Mouse (Mus musculus): ENCODE measurements around the gene Atp2a3. TPM values are rescaled to one million over a fixed set of nuclear protein-coding genes. Genes with fewer than 3 reads are reported as not detected.
A peak's percentile ranks its signal among the peaks of the same experiment; 100 is the strongest.

Atp2a3 gene
- polyA plus RNA-seq, 1 experiment from 2014 or later = 3.8 TPM

- H3K9ac ChIP-seq = no peak overlapping the region
- H3K4me2 ChIP-seq = no peak overlapping the region
- H3K27me3 ChIP-seq = no peaks in the 10 kb centered on the region
- H3K4me1 ChIP-seq (replicated peaks) = peaks cover 35% of the 10 kb centered on the region
- H3K9me3 ChIP-seq (replicated peaks) = no peaks in the 10 kb centered on the region
- no peak overlapping the region for H3K27ac ChIP-seq
- H3K4me3 ChIP-seq = no peak overlapping the region
- ATAC-seq (replicated peaks; ENCODE audit: insufficient number of reproducible peaks, insufficient read depth, low FRiP score, low read depth) = no peak
- no peaks in the 10 kb centered on the region for H3K36me3 ChIP-seq
- 60% methylated on average over 5 of the region's 5 CpGs for WGBS
Observed at GRCm38 (mm10) chr11:72987234-72987633, 26.3 kb downstream of the Atp2a3 start.

GRCm38 (mm10) chr11:72987807-72988206 is 26.8 kb downstream of the Atp2a3 start:
- Histone ChIP-seq H3K4me1 (replicated peaks) (peaks cover 36% of the 10 kb centered on the region), H3K27me3 (no peaks in the 10 kb centered on the region), H3K4me3 (no peak overlapping the region), H3K9ac (no peak overlapping the region), H3K27ac (no peak overlapping the region), H3K36me3 (no peaks in the 10 kb centered on the region), H3K4me2 (no peak overlapping the region), H3K9me3 (replicated peaks) (no peaks in the 10 kb centered on the region)
- WGBS = 43% methylated on average over 5 of the region's 5 CpGs
- ATAC-seq (replicated peaks; ENCODE audit: insufficient number of reproducible peaks, insufficient read depth, low FRiP score, low read depth) = no peak

- Histone ChIP-seq H3K27me3 (no peaks in the 10 kb centered on the region), H3K4me2 (no peak overlapping the region), H3K9me3 (replicated peaks) (no peaks in the 10 kb centered on the region), H3K27ac (no peak overlapping the region), H3K4me1 (replicated peaks) (peaks cover 36% of the 10 kb centered on the region), H3K36me3 (no peaks in the 10 kb centered on the region), H3K4me3 (no peak overlapping the region), H3K9ac (no peak overlapping the region)
- no peak for ATAC-seq (replicated peaks; ENCODE audit: insufficient number of reproducible peaks, insufficient read depth, low FRiP score, low read depth)
- WGBS = 71% methylated on average over 6 of the region's 6 CpGs
Observed at GRCm38 (mm10) chr11:72989044-72989443, 28.1 kb downstream of the Atp2a3 start.

- no peak for ATAC-seq (replicated peaks; ENCODE audit: insufficient number of reproducible peaks, insufficient read depth, low FRiP score, low read depth)
- H3K27ac ChIP-seq = no peak overlapping the region
- no peaks in the 10 kb centered on the region for H3K27me3 ChIP-seq
- H3K9me3 ChIP-seq (replicated peaks) = no peaks in the 10 kb centered on the region
- no peak overlapping the region for H3K4me2 ChIP-seq
- no peaks in the 10 kb centered on the region for H3K36me3 ChIP-seq
- WGBS = 80% methylated on average over 9 of the region's 9 CpGs
- H3K9ac ChIP-seq = no peak overlapping the region
- H3K4me3 ChIP-seq = no peak overlapping the region
- peaks cover 36% of the 10 kb centered on the region for H3K4me1 ChIP-seq (replicated peaks)
Observed at GRCm38 (mm10) chr11:72990688-72991087, 29.7 kb downstream of the Atp2a3 start.

GRCm38 (mm10) chr11:72991961-72992360 is 31.0 kb downstream of the Atp2a3 start:
- Histone ChIP-seq H3K4me1 (replicated peaks) (peaks cover 42% of the 10 kb centered on the region), H3K27ac (no peak overlapping the region), H3K9ac (no peak overlapping the region), H3K36me3 (no peaks in the 10 kb centered on the region), H3K27me3 (no peaks in the 10 kb centered on the region), H3K9me3 (replicated peaks) (no peaks in the 10 kb centered on the region), H3K4me3 (no peak overlapping the region), H3K4me2 (no peak overlapping the region)
- ATAC-seq (replicated peaks; ENCODE audit: insufficient number of reproducible peaks, insufficient read depth, low FRiP score, low read depth) = no peak
- WGBS = 47% methylated on average over 9 of the region's 9 CpGs

GRCm38 (mm10) chr11:72996346-72996745 is 35.4 kb downstream of the Atp2a3 start:
- H3K27me3 ChIP-seq = no peaks in the 10 kb centered on the region
- H3K9ac ChIP-seq = no peak overlapping the region
- no peak overlapping the region for H3K27ac ChIP-seq
- H3K4me1 ChIP-seq (replicated peaks) = peaks cover 34% of the 10 kb centered on the region
- H3K36me3 ChIP-seq = no peaks in the 10 kb centered on the region
- H3K9me3 ChIP-seq (replicated peaks) = no peaks in the 10 kb centered on the region
- 51% methylated on average over 6 of the region's 6 CpGs for WGBS
- ATAC-seq (replicated peaks; ENCODE audit: insufficient number of reproducible peaks, insufficient read depth, low FRiP score, low read depth) = no peak; the same call in 1 of the 2 replicates
- H3K4me3 ChIP-seq = no peak overlapping the region
- no peak overlapping the region for H3K4me2 ChIP-seq

GRCm38 (mm10) chr11:72996781-72997180 is 35.8 kb downstream of the Atp2a3 start:
- Histone ChIP-seq H3K27me3 (no peaks in the 10 kb centered on the region), H3K4me2 (no peak overlapping the region), H3K9me3 (replicated peaks) (no peaks in the 10 kb centered on the region), H3K4me3 (no peak overlapping the region), H3K36me3 (no peaks in the 10 kb centered on the region), H3K9ac (no peak overlapping the region), H3K4me1 (replicated peaks) (peaks cover 32% of the 10 kb centered on the region), H3K27ac (no peak overlapping the region)
- 96% methylated on average over 2 of the region's 2 CpGs for WGBS
- ATAC-seq (replicated peaks; ENCODE audit: insufficient number of reproducible peaks, insufficient read depth, low FRiP score, low read depth) = no peak

GRCm38 (mm10) chr11:72997529-72998326 is 36.8 kb downstream of the Atp2a3 start:
- H3K27ac ChIP-seq = no peak overlapping the region
- peaks cover 26% of the 10 kb centered on the region for H3K4me1 ChIP-seq (replicated peaks)
- no peaks in the 10 kb centered on the region for H3K27me3 ChIP-seq
- WGBS = 53% methylated on average over 13 of the region's 13 CpGs
- H3K9ac ChIP-seq = no peak overlapping the region
- no peaks in the 10 kb centered on the region for H3K9me3 ChIP-seq (replicated peaks)
- ATAC-seq (replicated peaks; ENCODE audit: insufficient number of reproducible peaks, insufficient read depth, low FRiP score, low read depth) = no peak
- H3K36me3 ChIP-seq = no peaks in the 10 kb centered on the region
- H3K4me3 ChIP-seq = no peak overlapping the region
- no peak overlapping the region for H3K4me2 ChIP-seq

GRCm38 (mm10) chr11:72998771-72999170 is 37.8 kb downstream of the Atp2a3 start, which contains the start of gene P2rx1:
TSS of gene P2rx1 (plus strand) at chr11:72999103.
- Histone ChIP-seq H3K4me3 (no peak within 1 kb of the TSS), H3K27me3 (no peaks in the 10 kb centered on the region), H3K9ac (no peak within 1 kb of the TSS), H3K4me2 (peak within 1 kb of the TSS; percentile 12; the same call in 1 of the 2 replicates), H3K9me3 (replicated peaks) (no peaks in the 10 kb centered on the region), H3K36me3 (no peaks in the 10 kb centered on the region), H3K27ac (no peak within 1 kb of the TSS), H3K4me1 (replicated peaks) (peaks cover 26% of the 10 kb centered on the region)
- 31% methylated on average over 8 of the region's 8 CpGs for WGBS
- ATAC-seq (replicated peaks; ENCODE audit: insufficient number of reproducible peaks, insufficient read depth, low FRiP score, low read depth) = no peak

GRCm38 (mm10) chr11:73001029-73001428 is 40.1 kb downstream of the Atp2a3 start:
- Histone ChIP-seq H3K36me3 (no peaks in the 10 kb centered on the region), H3K4me2 (no peak overlapping the region), H3K27me3 (no peaks in the 10 kb centered on the region), H3K9me3 (replicated peaks) (no peaks in the 10 kb centered on the region), H3K4me3 (no peak overlapping the region), H3K4me1 (replicated peaks) (peaks cover 29% of the 10 kb centered on the region), H3K9ac (no peak overlapping the region), H3K27ac (no peak overlapping the region)
- no peak; the same call in 1 of the 2 replicates for ATAC-seq (replicated peaks; ENCODE audit: insufficient number of reproducible peaks, insufficient read depth, low FRiP score, low read depth)
- 11% methylated on average over 6 of the region's 6 CpGs for WGBS

GRCm38 (mm10) chr11:73006377-73006776 is 45.4 kb downstream of the Atp2a3 start:
- H3K4me1 ChIP-seq (replicated peaks) = peaks cover 31% of the 10 kb centered on the region
- 0% methylated on average over 2 of the region's 2 CpGs for WGBS
- no peak overlapping the region for H3K4me2 ChIP-seq
- no peaks in the 10 kb centered on the region for H3K9me3 ChIP-seq (replicated peaks)
- H3K27me3 ChIP-seq = peaks cover 21% of the 10 kb centered on the region
- H3K4me3 ChIP-seq = no peak overlapping the region
- H3K27ac ChIP-seq = peak overlapping the region; percentile 73
- H3K36me3 ChIP-seq = no peaks in the 10 kb centered on the region
- ATAC-seq (replicated peaks; ENCODE audit: insufficient number of reproducible peaks, insufficient read depth, low FRiP score, low read depth) = peak; percentile 61
- H3K9ac ChIP-seq = no peak overlapping the region

GRCm38 (mm10) chr11:73007113-73007512 is 46.1 kb downstream of the Atp2a3 start:
- WGBS = 41% methylated on average over 3 of the region's 3 CpGs
- H3K36me3 ChIP-seq = no peaks in the 10 kb centered on the region
- peaks cover 21% of the 10 kb centered on the region for H3K27me3 ChIP-seq
- no peak overlapping the region for H3K4me3 ChIP-seq
- peaks cover 31% of the 10 kb centered on the region for H3K4me1 ChIP-seq (replicated peaks)
- H3K9me3 ChIP-seq (replicated peaks) = no peaks in the 10 kb centered on the region
- no peak overlapping the region for H3K4me2 ChIP-seq
- ATAC-seq (replicated peaks; ENCODE audit: insufficient number of reproducible peaks, insufficient read depth, low FRiP score, low read depth) = no peak
- H3K9ac ChIP-seq = no peak overlapping the region
- no peak overlapping the region for H3K27ac ChIP-seq

Data from heart, embryonic 15.5 days (tissue).